Mouse (Mus musculus): ENCODE data around the gene Nfia.

The Nfia gene

DNA sequence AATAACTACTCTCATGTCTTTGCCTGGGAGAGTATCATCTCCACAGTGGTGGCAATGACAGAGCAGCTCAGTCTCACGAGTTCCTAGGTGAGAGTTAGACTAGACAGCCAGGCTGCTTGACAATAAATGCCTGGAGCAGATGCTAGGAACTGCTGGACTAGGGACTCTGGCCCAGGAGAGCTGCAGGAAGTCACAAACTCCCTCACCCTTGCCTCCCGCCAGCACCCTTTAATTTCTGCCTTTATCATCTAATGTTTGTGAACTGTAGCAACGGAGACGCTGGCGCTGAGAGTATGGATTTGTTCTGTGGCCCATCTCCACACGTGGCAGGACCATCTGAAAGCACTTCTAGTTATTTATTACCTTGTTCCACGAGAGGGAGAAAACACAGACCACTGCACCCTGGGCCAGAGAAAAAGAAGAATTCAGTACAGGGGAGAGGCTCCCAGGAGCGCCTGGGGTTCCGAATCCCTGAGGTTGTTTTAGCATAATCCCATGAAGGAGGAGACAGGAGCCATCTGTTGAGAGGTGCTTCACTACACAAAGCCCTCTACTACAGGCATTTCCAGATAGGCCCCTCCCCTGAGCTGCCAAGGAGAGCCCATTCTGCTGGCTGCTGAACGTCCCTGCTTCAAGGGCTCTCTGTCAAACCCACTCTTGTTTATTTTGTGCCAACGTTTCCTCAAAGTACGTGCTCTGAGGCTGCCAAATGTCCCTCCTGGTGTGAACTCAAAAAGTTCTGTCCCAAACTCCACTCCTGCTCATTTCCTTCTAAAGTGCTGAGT, 231.0 kb downstream of the Nfia start:
- DNase-seq (ENCODE audit: low read depth, low spot score): peak; percentile 31

DNA sequence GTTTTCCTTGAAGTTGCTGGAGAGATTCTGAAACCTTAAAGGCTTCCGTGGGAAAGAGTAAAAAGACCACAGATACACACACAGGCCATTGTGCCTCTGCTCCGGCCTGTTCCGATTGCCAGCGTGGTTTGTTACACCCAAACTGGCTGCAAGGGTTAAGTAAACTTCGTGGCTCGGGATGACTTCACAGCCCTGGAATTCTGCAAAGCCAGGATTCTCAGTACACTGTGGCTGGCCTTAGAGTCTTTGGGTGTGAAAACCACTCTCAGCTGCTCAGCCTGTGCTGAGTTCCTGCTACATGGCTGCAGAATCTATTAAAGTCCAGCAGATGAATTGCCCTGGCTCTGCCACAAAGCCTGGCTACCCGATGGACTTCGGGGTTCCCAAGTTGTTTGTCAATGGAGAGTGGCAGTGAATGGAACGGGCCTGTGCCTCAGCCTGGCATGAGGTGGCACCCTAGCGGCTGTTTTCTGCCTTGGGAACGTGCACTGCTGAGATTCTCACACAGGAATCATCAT, 231.6 kb downstream of the Nfia start:
- DNase-seq (ENCODE audit: low read depth, low spot score): peak; percentile 22

DNA sequence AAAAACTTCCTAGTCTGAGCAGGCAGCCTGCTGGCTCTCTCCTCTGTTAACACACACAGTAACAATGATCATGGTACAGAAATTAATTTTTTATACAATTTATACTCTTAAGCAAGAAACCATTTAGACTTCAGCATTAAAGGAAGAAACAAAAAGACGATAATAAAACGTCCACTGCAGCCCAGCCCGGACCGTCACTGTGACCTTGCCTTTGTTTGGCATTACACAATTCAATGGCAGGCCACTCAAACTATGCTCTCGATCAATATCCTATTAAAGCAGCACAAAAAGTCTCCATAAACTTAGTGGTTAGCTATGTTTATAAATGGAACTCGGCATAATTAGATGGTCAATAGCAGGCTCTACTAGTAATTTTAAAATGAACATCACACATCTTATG, 232.5 kb downstream of the Nfia start:
- no peak for DNase-seq (ENCODE audit: low read depth, low spot score)

DNA sequence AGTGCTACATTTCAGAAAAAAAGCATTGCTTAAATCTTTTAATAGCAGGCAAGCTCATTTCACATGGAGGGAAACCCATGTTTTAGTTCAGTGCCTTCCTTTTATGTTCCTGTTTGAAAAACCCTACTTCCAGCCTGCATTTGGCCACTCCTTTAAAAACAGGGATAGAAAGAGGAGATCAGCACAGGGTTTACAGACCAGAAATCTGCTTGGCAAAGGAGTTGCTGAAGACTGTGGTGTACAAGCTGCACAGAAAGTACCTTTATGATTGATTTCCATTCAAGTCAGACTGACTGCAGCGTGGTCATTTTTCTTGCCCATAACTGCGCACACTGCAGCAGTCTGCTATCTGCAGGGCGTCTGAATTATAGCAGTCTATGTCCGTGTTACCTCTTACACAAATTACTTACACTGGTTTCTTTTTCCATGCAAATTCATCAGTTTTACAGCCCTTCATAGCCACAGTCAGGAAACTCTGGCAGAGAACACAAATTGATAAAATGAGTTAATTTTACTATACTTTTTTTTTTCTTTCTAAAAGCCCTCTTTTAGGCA, 236.4 kb downstream of the Nfia start:
- DNase-seq (ENCODE audit: low read depth, low spot score): no peak

DNA sequence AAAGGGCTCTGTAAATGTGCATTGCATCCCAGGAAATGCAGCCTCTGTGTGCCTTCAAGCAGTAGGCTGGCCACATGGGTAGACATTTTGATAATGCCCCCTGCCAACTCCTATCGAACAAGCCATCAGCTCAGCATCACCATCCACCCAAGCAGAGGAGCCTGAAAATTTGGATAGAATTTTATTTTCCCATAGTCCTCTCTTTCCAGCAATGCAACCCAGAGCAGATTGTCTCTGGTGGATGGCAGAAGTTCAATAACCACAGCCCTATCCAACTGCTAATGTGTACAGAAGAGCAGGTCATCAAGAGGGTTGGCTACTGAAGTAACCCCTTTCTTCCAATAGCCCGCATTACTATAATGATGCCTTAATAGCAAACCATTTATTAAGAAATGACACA, 237.4 kb downstream of the Nfia start:
- no peak for DNase-seq (ENCODE audit: low read depth, low spot score)

DNA sequence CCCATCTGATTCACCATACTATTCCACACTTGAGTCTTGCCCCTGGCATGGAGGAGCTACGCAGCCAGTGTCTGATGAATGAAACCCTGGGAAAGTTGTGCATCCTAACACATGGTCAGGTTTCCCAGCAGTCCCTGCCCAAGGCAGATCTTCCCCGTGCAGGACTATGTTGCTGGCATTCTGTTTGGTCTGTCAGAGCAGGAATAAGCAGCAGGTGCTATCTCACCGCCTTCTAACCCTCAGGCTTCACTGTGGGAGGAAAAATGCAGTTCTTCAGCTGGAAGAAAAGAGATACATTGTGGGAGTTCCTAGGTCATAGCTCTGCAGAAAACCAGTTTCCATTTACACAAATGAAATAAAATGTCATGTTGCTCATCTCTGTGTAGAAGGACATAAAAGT, 247.3 kb downstream of the Nfia start:
- no peak for DNase-seq (ENCODE audit: low read depth, low spot score)

DNA sequence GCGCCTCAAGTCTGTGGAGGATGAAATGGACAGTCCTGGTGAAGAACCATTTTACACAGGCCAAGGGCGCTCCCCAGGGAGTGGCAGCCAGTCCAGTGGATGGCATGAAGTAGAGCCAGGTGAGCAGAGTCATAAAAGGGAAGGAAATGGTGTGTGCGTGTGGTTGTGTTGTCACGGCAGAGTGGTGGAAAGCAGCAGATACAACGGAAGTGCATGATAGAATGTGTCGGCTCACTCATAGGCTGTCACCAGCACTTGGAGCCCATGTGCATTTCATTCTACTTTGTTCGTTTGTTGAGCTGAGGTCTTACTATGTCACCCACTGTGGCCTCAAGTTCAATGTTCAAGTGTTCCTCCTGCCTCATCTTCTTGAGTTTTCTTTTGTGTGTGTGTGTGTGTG, 248.3 kb downstream of the Nfia start:
- no peak for DNase-seq (ENCODE audit: low read depth, low spot score)

DNA sequence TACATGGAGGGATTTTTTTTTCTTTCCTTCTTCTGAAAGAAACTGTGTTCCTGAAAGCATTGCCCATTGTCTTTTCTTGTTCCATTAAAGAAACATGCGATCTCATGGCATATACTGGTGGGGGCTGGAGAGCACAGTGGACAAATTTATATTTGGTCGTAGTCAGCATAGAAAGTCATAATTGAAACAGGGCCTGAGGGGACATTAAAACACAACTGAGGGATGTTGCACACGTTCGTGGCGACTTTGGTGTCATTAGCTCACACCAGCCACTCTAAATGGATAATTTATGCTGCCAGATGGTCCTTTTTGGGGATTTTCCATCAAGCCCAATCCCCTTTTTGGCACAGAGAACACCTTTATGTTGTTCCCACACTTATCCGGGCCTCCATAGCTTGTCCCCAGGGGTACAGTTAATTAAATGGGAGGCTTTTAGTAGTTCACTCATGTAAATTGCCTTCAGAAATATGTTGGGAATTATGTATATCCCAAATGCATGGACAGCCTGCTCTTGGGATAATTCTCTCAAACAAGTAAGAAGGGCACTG, 250.8 kb downstream of the Nfia start:
- DNase-seq (ENCODE audit: low read depth, low spot score): no peak

DNA sequence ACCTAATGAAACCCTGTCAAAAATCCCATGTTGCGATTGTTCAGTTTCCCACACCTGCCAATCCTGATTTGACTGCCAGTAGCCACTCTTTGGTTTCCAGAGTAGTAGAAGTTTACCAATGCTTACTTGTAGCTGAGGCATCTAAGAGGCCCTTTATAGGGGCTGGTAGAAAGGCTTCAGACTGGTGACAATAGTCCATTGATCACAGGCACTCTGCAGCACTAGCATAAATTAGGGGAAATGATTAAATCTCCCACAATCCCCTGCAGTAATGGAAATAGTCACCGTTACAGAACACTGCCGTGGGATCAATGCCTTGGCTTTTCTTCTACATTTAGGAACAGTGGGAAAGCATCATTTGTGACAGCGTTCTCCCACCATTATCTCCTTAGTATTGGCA, 254.9 kb downstream of the Nfia start:
- DNase-seq (ENCODE audit: low read depth, low spot score): no peak

DNA sequence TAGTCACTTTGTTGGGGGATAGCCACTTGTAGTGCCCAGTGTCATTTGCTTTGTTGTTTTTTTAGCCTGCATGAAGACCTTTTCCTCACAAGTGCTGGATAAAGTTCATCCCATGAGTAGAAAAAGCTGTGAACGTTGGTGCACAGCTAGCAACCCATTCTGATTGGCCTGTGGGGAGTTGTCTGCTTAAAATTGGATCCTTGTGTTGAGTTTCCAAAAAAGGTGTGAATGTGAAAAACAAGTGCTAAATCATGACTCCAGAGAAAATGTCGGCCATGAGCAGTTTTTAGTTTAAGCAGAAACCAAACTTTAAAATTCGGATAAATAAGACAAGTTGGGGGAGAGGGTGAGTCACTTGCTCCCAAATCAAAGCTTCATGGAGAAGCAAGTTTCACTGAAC, 259.3 kb downstream of the Nfia start:
- DNase-seq (ENCODE audit: low read depth, low spot score): no peak

DNA sequence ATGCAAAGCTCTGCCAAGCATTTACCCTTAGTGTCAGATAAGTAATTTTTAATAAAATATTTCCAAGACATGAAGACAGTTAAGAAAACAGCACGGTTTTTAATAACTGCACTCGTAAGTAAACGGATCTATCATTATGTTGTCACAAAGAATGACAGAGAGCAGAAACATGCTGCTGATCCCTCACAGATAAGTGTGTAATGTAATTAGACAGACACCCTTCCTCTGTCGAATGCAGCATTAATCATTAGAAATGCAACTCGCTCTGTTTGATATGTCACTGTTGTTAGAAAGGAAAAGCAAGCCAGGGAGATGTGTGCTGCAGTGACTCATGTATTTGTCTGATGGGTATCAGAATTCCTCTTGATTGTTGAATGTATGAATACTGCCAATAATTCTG, 259.8 kb downstream of the Nfia start:
- DNase-seq (ENCODE audit: low read depth, low spot score): no peak

DNA sequence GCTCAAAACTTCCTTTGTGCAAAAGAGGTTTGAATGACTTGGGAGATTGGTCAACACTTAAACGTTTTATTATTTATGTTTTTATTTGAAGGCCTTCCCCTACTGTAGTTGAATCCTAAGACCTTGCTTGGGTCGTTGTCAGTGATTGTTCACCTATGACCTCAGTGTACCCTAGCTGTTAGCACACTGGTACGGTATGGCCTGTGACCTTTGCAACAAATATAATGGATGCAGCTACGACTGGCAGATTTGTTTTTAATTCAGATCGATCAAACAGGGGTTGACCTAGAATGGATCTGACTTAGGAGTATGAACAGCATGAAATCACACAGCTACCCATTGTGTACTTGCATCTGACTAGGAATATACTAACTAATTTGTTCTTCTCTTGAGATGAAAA, 266.6 kb downstream of the Nfia start:
- no peak for DNase-seq (ENCODE audit: low read depth, low spot score)

DNA sequence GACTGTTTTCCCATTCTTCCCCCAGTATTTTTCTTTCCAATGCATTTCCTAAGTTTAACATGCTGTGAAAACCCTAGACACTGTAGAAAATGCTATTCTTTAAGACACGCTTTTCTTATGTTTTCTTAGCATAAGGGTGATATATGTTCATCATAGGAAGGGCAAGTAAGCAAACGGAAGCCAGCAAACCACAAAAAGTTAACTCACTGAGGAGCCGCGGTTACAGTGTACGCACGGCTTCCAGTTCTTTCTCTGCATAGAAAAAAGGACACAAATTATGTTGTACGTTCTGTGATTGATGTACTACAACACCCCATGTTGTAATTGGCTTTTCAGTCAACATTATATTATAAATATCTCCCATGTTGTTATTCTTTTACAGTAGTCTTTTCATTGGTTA, 267.6 kb downstream of the Nfia start:
- no peak for DNase-seq (ENCODE audit: low read depth, low spot score)

DNA sequence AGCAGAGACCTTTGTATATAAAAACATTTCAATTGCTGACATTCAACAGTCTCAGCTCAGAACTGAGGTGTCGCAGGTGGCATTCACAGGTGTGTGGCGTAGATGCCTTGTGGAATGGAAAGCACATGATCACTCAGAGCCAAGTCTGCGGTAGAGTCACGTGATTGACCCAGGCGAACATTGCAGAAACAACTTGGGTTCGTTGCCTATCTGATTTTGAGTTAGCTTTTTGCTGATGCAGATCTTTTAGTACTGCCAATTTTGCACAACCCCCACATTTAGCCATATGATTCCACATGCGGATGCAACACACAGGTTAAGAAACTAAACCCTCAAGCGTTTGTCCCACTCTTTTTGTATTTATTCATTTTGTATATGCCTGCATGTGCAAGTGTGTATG, 272.1 kb downstream of the Nfia start:
- DNase-seq (ENCODE audit: low read depth, low spot score): no peak

DNA sequence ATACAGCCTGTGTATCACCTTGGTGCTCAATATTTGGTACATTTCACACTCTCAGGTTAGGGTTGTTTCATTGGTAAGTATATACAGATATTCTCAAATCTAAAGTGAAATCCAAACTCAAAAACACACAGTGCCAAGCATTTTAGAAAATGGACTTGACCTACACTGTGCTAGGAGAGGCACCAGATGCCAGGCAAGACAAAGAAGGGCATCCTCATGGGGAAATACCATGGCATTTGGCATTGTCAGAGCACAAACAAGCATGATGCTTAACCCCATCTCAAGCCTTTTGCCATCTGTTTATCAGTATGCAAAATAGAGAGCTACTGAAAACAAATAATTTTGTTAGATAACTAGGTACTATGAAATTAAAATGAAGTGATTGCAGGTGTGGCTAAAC, 274.8 kb downstream of the Nfia start:
- no peak for DNase-seq (ENCODE audit: low read depth, low spot score)

DNA sequence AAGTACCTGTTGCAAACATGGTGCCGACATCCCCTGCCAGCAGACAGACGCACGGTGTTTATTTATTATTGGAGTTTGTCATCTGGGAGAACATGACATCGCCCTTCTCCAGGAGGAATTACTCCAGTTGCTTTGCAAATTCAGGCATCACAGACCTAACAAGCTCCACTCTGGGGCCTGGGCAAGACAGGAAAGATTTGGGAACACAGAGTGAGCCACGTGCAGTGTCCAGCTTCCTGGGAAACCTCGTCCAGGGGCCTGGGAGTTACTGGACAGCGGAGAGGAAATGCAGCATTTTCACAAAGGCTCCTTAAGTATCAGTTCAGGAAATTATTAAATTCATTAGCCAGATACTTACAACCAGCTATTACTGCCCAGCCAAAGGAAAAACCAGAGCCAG, 277.1 kb downstream of the Nfia start:
- no peak for DNase-seq (ENCODE audit: low read depth, low spot score)

DNA sequence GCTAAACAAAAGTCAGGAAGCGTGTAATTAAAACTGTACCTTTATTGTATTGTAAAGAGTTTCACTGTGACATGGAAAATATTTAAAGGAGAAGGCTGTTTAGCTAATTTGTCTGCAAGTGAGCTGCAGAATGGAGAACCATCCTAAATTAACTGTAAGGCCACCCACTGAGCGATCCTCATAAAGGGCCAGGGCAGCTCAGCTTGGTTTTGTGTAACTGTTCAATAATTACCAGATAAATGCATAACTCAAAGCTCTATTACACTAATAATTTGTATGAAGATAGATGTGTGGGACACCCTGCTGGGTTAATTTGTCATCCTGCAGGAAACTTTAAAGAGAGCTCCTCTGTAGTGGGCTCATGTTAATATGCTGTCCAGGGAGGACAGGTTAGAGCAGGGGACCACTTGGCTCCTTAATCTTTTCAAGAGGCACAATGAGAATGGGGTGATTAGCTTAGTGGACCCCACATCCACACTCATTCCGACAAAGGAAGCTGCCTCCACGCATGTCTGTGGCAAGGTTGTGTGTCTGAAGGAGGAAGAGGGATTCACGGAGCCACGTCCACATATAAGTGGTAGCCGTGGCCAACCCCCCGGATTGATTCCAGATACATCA, 277.6 kb downstream of the Nfia start:
- no peak for DNase-seq (ENCODE audit: low read depth, low spot score)

DNA sequence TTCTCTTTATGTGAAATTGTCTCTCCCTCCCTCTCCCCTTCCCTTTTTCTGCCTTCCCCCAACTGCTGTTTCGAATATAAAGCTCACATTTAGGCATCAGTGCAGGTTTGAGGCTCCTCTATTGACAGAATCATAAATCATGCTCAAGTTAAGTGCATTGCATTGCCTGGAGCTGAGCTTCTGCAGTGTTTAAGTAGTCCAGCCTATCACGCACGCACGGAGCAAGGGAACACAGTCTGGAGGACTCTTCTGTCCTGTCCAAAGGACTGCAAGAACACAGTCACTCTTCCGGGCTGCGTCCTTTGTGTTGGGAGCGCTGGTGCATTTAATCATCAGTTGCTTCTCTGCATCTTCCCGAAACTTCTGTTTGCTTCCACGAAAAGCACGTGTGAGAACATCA, 278.2 kb downstream of the Nfia start:
- DNase-seq (ENCODE audit: low read depth, low spot score): no peak

DNA sequence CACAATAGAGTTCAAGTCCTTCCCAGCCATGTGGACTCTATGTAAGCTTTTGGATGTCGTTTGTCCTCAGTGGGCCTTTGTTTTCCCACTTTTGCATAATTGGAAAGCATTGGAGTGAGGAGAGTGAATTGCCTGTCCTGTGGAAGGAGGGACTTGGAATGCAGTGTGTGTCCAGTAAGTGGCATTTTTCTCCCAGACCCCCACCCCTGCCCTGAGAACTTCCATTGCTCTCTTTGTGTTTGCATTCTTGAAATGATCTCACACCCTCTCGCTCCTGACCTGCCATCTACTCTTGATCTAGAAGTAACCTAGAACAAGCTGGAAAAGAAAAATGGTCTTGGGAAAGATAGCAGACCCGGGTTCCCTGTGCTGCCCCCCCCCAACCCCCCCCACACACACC, 278.8 kb downstream of the Nfia start:
- DNase-seq (ENCODE audit: low read depth, low spot score): no peak

DNA sequence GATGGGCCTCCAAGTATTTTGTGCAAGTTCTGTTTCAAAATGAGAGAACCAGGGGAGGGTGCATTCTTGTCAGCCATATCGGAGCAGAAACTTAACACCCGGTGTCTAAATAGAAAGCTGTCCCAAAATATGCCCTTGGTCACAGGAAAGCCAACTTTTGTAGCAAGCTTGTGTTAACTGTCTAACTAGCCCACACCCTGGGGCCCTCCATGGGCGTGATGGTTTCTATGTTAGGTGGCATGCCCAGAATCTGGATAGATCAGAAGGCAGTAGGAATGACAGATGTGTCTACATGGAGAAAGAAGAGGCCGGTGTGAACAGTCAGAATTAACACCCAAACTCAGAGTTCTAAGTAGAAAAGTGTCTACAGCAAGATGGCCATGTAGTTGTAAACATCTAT, 282.5 kb downstream of the Nfia start:
- no peak for DNase-seq (ENCODE audit: low read depth, low spot score)

DNA sequence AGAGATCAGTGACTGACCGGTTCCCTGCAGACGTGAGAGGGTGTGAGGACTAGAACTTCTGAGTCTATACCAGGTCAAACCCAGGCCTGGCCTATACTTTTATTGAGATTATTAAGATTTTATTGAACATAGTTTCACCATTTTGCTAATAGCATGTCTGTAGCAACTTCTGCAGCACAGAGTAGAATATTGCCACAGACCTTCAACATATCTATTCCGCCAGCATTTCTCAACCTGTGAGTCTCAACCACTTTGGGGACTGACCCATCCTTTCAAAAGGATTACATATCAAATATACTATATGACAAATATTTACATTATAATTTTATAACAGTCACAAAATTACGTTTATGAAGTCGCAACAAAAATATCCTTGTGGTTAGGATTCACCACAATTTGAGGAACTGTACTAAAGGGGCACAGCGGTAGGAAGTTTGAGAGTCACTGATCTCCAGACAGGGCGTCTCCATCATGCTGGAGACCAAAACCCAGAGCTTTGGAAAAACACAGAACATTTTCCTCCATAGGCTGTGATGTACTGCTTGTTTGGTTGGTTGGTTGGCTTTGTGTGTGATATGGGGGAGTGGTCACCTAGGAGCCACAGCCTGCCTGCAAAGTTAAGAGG, 284.0 kb downstream of the Nfia start:
- no peak for DNase-seq (ENCODE audit: low read depth, low spot score)

DNA sequence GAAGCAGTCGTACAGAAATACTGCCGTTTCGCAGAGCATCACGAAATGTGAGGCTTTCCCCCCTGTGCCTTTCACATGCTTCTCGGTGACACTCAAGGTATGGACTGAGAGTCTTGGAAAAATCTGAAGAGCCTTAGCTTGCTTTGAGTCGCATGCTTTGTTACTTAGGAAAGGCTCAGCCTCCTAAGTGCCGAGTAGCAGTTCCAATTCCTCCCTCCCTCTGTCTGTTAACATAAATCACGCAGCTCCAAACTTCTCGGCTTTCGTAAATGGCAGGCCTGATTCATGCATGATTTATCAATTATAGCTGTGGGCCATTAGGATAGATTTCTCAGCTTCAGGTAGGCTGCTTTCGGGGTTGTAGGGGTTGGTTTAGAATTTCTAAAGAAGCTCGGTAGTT, 284.7 kb downstream of the Nfia start:
- no peak for DNase-seq (ENCODE audit: low read depth, low spot score)
